Mouse (Mus musculus) monocyte, adult 2 months (primary cell): Measurements from ENCODE around the gene Uqcc2.

ENCODE experiments used
- DNase-seq, 2 experiments: peaks; one replicate each; pipeline ENCODE4 v3.0.0; 2022; ENCODE audit warnings: low spot score in 2 of 2, low read depth in 1 of 2

Gene Uqcc2

GRCm38 (mm10) chr17:27133551-27134141 is at the start of gene Uqcc2:
Gene Uqcc2, minus strand, starts transcription at chr17:27133916.
- DNase-seq: peak; percentile 89 to 93

GRCm38 (mm10) chr17:27182401-27182800 is 48.7 kb upstream of the Uqcc2 start:
- DNase-seq: no peak

- DNase-seq: no peak
Observed at GRCm38 (mm10) chr17:27181666-27182065, 48.0 kb upstream of the Uqcc2 start.

- DNase-seq: no peak
Observed at GRCm38 (mm10) chr17:27179681-27180280, 46.1 kb upstream of the Uqcc2 start.

- no peak for DNase-seq
Observed at GRCm38 (mm10) chr17:27178427-27179177, 44.9 kb upstream of the Uqcc2 start.

GRCm38 (mm10) chr17:27178019-27178418 is 44.3 kb upstream of the Uqcc2 start:
- DNase-seq: no peak

- DNase-seq: no peak
Observed at GRCm38 (mm10) chr17:27176754-27177153, 43.0 kb upstream of the Uqcc2 start.

- no peak for DNase-seq
Observed at GRCm38 (mm10) chr17:27176287-27176686, 42.6 kb upstream of the Uqcc2 start.

- DNase-seq: no peak
Observed at GRCm38 (mm10) chr17:27175196-27175874, 41.6 kb upstream of the Uqcc2 start.

- peak; percentile 37 to 65 for DNase-seq
Observed at GRCm38 (mm10) chr17:27173715-27174114, 40.0 kb upstream of the Uqcc2 start.

- no peak for DNase-seq
Observed at GRCm38 (mm10) chr17:27172459-27172858, 38.7 kb upstream of the Uqcc2 start.

- no peak for DNase-seq
Observed at GRCm38 (mm10) chr17:27171121-27171520, 37.4 kb upstream of the Uqcc2 start.

GRCm38 (mm10) chr17:27169952-27170695 is 36.4 kb upstream of the Uqcc2 start:
- no peak for DNase-seq

- no peak for DNase-seq
Observed at GRCm38 (mm10) chr17:27168569-27168968, 34.9 kb upstream of the Uqcc2 start.

- DNase-seq: no peak
Observed at GRCm38 (mm10) chr17:27167545-27167944, 33.8 kb upstream of the Uqcc2 start, which contains the start of gene Ip6k3. Gene Ip6k3, minus strand, starts transcription at chr17:27167795.

- DNase-seq: no peak
Observed at GRCm38 (mm10) chr17:27166901-27167300, 33.2 kb upstream of the Uqcc2 start.

GRCm38 (mm10) chr17:27165054-27165773 is 31.5 kb upstream of the Uqcc2 start:
- no peak for DNase-seq

- no peak for DNase-seq
Observed at GRCm38 (mm10) chr17:27160905-27161304, 27.2 kb upstream of the Uqcc2 start.

GRCm38 (mm10) chr17:27159169-27159568 is 25.5 kb upstream of the Uqcc2 start:
- no peak for DNase-seq

GRCm38 (mm10) chr17:27158439-27158838 is 24.7 kb upstream of the Uqcc2 start:
- DNase-seq: no peak
